Mouse (Mus musculus): ENCODE results near the gene Tifab.

- TF ChIP-seq GATA1 (IDR thresholded peaks at IDR 0.05; ENCODE audit: borderline replicate concordance, low read length) (no peak), FLI1 (IDR thresholded peaks at IDR 0.05; ENCODE audit: low read length) (no peak)
These were observed 20.8 kb upstream of the Tifab start for GRCm38 (mm10) chr13:56199506-56199905.

All from megakaryocyte, embryonic 14.5 days (primary cell).